Mouse (Mus musculus): Measurements from ENCODE around the gene Bcl9l.

- TF ChIP-seq CTCF (IDR thresholded peaks at IDR 0.05 in 2 of 3, conservative IDR thresholded peaks at IDR 0.05 in 1 of 3; ENCODE audit: control insufficient read depth in 1 of 3, insufficient read depth in 1 of 3, low read depth in 2 of 3, low read length in 3 of 3, poor library complexity in 1 of 3, severe bottlenecking in 1 of 3) (no peak), CHD1 (IDR thresholded peaks at IDR 0.05; ENCODE audit: low read depth, low read length) (no peak), MXI1 (IDR thresholded peaks at IDR 0.05; ENCODE audit: low read depth, low read length) (no peak), MYC (IDR thresholded peaks at IDR 0.05; ENCODE audit: low read depth, low read length) (no peak), NELFE (IDR thresholded peaks at IDR 0.05; ENCODE audit: low read depth, low read length) (no peak), POLR2A (IDR thresholded peaks at IDR 0.05; ENCODE audit: control insufficient read depth in 1 of 2, insufficient read depth in 1 of 2, low read depth in 1 of 2, low read length in 2 of 2, poor library complexity in 1 of 2) (no peak), EP300 (IDR thresholded peaks at IDR 0.05; ENCODE audit: low read depth in 1 of 2, low read length in 2 of 2) (no peak), ETS1 (IDR thresholded peaks at IDR 0.05; ENCODE audit: low read depth, low read length) (no peak), ZMIZ1 (IDR thresholded peaks at IDR 0.05; ENCODE audit: low read depth, low read length) (no peak), ZKSCAN1 (IDR thresholded peaks at IDR 0.05; ENCODE audit: low read depth, low read length) (no peak), BHLHE40 (IDR thresholded peaks at IDR 0.05; ENCODE audit: borderline replicate concordance, low read depth, low read length) (no peak), TCF12 (IDR thresholded peaks at IDR 0.05; ENCODE audit: low read depth, low read length) (no peak), NRF1 (IDR thresholded peaks at IDR 0.05; ENCODE audit: insufficient read depth, low read depth, low read length, poor library complexity, severe bottlenecking) (no peak), SIN3A (IDR thresholded peaks at IDR 0.05; ENCODE audit: low read length) (no peak)
Measured at GRCm38 (mm10) chr9:44499356-44500162, 16.9 kb downstream of the Bcl9l start.
